Mouse (Mus musculus) lung, embryonic 14.5 days (tissue): ENCODE measurements around the gene Upp1. TPM values are rescaled to one million over a fixed set of nuclear protein-coding genes. Genes with fewer than 3 reads are reported as not detected.

Experiments used
- ATAC-seq: fragments of 200-750 bp; cut with Nextera tagmentation; 2 replicates; pipeline ENCODE4 v1.8.0; 2017; ENCODE audit warnings: mild to moderate bottlenecking, moderate TSS enrichment, moderate library complexity; ENCODE audit not compliant: insufficient read depth
- DNase-seq: peaks from one replicate; pipeline ENCODE4 v3.0.0-alpha.2; 2015
- H3K27ac ChIP-seq: fragments of 300-500 bp; sonication (generic); 2 replicates; pipeline ENCODE4 v1.5.1; 2014; ENCODE audit warnings: low read depth, mild to moderate bottlenecking, moderate library complexity
- H3K27me3 ChIP-seq: fragments of 300-500 bp; sonication (generic); 2 replicates; pipeline ENCODE4 v1.6.1; 2014; ENCODE audit warnings: low read length, control low read depth; ENCODE audit not compliant: insufficient read depth
- H3K36me3 ChIP-seq: fragments of 300-500 bp; sonication (generic); 2 replicates; pipeline ENCODE4 v1.6.1; 2014; ENCODE audit warnings: control low read depth; ENCODE audit not compliant: insufficient read depth
- H3K4me1 ChIP-seq: fragments of 300-500 bp; sonication (generic); 2 replicates; pipeline ENCODE4 v1.6.1; 2014; ENCODE audit warnings: antibody characterized with exemption, control low read depth; ENCODE audit not compliant: insufficient read depth
- H3K4me2 ChIP-seq: fragments of 300-500 bp; sonication (generic); 2 replicates; pipeline ENCODE4 v1.6.1; 2014; ENCODE audit warnings: mild to moderate bottlenecking
- H3K4me3 ChIP-seq: fragments of 300-500 bp; sonication (generic); 2 replicates; pipeline ENCODE4 v1.5.1; 2014; ENCODE audit warnings: low read depth, low read length
- H3K9ac ChIP-seq: fragments of 300-500 bp; sonication (generic); 2 replicates; pipeline ENCODE4 v1.6.1; 2014
- H3K9me3 ChIP-seq: fragments of 300-500 bp; sonication (generic); 2 replicates; pipeline ENCODE4 v1.6.1; 2016; ENCODE audit warnings: low read depth, low read length, control low read depth
- CTCF ChIP-seq: IDR thresholded peaks from 2 replicates; pipeline ENCODE4 v1.5.1; 2016; ENCODE audit warnings: antibody characterized with exemption, low read depth
- WGBS: fragments of 180-500 bp; shearing (Covaris S2); extraction: QIAGEN DNeasy Blood & Tissue Kit; methylation state at CpG from one replicate; pipeline ENCODE4 v1.1.7; 2014; 5-methylcytosine and 5-hydroxymethylcytosine counted together
- polyA plus RNA-seq: library from polyadenylated mRNA; unstranded; fragments of >200 nt; fragmentation: Nextera tagmentation; extraction: Ambion mirVana; gene quantifications from 2 replicates; pipeline ENCODE4 v1.2.1, GENCODE M21; 2014

Gene Upp1
- polyA plus RNA-seq, 1 experiment from 2014 or later, result 11.7 TPM

DNA sequence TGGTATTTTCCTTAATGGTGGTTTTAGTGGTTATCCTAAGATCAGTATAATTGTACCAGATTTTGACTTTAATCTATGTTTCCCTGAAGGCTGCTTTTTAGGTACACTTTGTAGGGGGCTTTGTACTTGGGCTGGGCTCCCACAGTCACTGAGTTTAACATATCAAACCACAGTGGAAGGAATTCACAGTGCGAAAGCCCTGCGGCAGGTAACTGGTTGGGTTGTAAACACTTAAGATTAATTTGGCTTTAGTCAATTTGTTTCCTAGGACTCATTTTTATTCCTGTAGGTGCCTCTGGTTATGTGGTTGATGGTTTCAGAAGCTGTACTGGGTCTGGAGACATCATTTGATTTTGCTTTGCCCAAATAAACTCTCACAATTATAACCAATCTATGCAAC lies 49.4 kb downstream of the Upp1 start:
- no peak overlapping the region for H3K4me3 ChIP-seq
- ATAC-seq, result no peak
- DNase-seq, result no peak
- TF ChIP-seq CTCF, result no peak
- 90% methylated on average over 2 of the region's 2 CpGs for WGBS
- no peak overlapping the region for H3K4me2 ChIP-seq
- no peaks in the 10 kb centered on the region for H3K27me3 ChIP-seq
- H3K9me3 ChIP-seq, result no peaks in the 10 kb centered on the region
- no peak overlapping the region for H3K27ac ChIP-seq
- no peaks in the 10 kb centered on the region for H3K36me3 ChIP-seq
- no peak overlapping the region for H3K9ac ChIP-seq
- no peaks in the 10 kb centered on the region for H3K4me1 ChIP-seq

DNA sequence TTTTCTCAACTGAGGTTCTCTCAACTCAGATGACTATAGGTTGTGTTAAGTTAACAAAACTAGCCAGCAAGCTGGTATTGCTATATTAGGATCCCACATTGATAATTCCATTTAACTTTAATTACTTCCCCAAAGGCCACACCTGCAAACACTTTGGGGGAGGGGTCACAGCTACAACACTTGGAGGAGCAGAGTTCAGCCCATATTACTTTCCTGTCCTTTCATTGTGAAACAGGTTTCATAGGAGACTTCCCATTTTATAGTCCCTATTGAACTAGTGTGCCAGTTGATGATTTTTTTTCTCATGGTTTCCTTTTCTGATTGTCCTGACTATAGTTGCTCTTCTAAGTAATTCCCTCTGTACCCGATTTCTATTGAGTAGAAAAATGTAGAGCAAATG lies 63.6 kb downstream of the Upp1 start:
- WGBS, result 77% methylated on average over 1 of the region's 1 CpGs
- Histone ChIP-seq H3K4me2 (no peak overlapping the region), H3K27ac (no peak overlapping the region), H3K27me3 (no peaks in the 10 kb centered on the region), H3K4me1 (no peaks in the 10 kb centered on the region), H3K9ac (no peak overlapping the region), H3K36me3 (no peaks in the 10 kb centered on the region), H3K9me3 (no peaks in the 10 kb centered on the region), H3K4me3 (no peak overlapping the region)
- ATAC-seq, result no peak
- DNase-seq, result no peak
- no peak for TF ChIP-seq CTCF

Other genes starting within 250 kb of the Upp1 start
- gene Pkd1l1, start 144.8 kb upstream of the Upp1 start, polyA plus RNA-seq, result 0.08 and 0.20 TPM in 2 replicates
- 25.6 and 25.8 TPM in 2 replicates for gene Hus1, start 106.9 kb upstream of the Upp1 start, polyA plus RNA-seq
- 0.38 and 0.74 TPM in 2 replicates for gene Gm11992, start 69.5 kb upstream of the Upp1 start, polyA plus RNA-seq
- not detected in 2 replicates for gene Sun3, start 69.1 kb upstream of the Upp1 start, polyA plus RNA-seq
- gene Abca13, start 73.8 kb downstream of the Upp1 start, polyA plus RNA-seq, result 0.01 and 0.08 TPM in 2 replicates